Mouse (Mus musculus) embryonic facial prominence, embryonic 10.5 days (tissue): Measurements from ENCODE around the gene Cd300lg. TPM values are rescaled to one million over a fixed set of nuclear protein-coding genes. Genes with fewer than 3 reads are reported as not detected.

Experiments
- DNase-seq: peaks from one replicate; pipeline ENCODE4 v3.0.0-alpha.2; 2017; ENCODE audit warnings: low spot score
- H3K27ac ChIP-seq: fragments of 300-500 bp; sonication (generic); replicated peaks from 2 replicates; pipeline ENCODE4 v1.5.1; 2016; ENCODE audit warnings: mild to moderate bottlenecking
- H3K27me3 ChIP-seq: fragments of 300-500 bp; sonication (generic); replicated peaks from 2 replicates; pipeline ENCODE4 v1.6.1; 2016; ENCODE audit warnings: low read depth, mild to moderate bottlenecking; ENCODE audit not compliant: poor library complexity, severe bottlenecking
- H3K36me3 ChIP-seq: fragments of 300-500 bp; sonication (generic); replicated peaks from 2 replicates; pipeline ENCODE4 v1.6.1; 2016; ENCODE audit warnings: mild to moderate bottlenecking, moderate library complexity
- H3K4me1 ChIP-seq: fragments of 300-500 bp; sonication (generic); 2 replicates; pipeline ENCODE4 v1.6.1; 2016
- H3K4me3 ChIP-seq: fragments of 300-500 bp; sonication (generic); 2 replicates; pipeline ENCODE4 v1.5.1; 2016; ENCODE audit warnings: mild to moderate bottlenecking, moderate library complexity
- H3K9me3 ChIP-seq: fragments of 300-500 bp; sonication (generic); 2 replicates; pipeline ENCODE4 v1.6.1; 2016; ENCODE audit warnings: mild to moderate bottlenecking
- WGBS: fragments of 180-500 bp; shearing (Covaris S2); methylation state at CpG from one replicate; pipeline ENCODE4 v1.1.7; 2016; 5-methylcytosine and 5-hydroxymethylcytosine counted together
- polyA plus RNA-seq: library from polyadenylated mRNA; unstranded; fragments of >200 nt; fragmentation: Nextera tagmentation; extraction: Ambion mirVana; gene quantifications from 2 replicates; pipeline ENCODE4 v1.2.1, GENCODE M21; 2016

Gene Cd300lg
- polyA plus RNA-seq: 0.28 and 0.51 TPM in 2 replicates

- peaks cover 18% of the 10 kb centered on the region for H3K9me3 ChIP-seq
- no peak within 1 kb of the TSS for H3K4me3 ChIP-seq
- H3K27ac ChIP-seq: no peak within 1 kb of the TSS
- no peak for DNase-seq
- 62% methylated on average over 5 of the region's 5 CpGs for WGBS
- peaks cover 11% of the 10 kb centered on the region; the same call in 1 of the 2 replicates for H3K4me1 ChIP-seq
- H3K36me3 ChIP-seq: 0 out of 2 replicates have a peak, but pooled peaks cover 2% of the 10 kb centered on the region
- H3K27me3 ChIP-seq: peaks cover 9% of the 10 kb centered on the region; the same call in 1 of the 2 replicates
These were observed at the start of gene Cd300lg for GRCm38 (mm10) chr11:102041350-102041949. TSS of gene Cd300lg (plus strand) at chr11:102041509.

- Histone ChIP-seq H3K9me3 (no peaks in the 10 kb centered on the region), H3K27ac (no peak overlapping the region), H3K36me3 (no peaks in the 10 kb centered on the region), H3K27me3 (peaks cover 26% of the 10 kb centered on the region), H3K4me3 (no peak overlapping the region), H3K4me1 (0 out of 2 replicates have a peak, but pooled peaks cover 7% of the 10 kb centered on the region)
- 83% methylated on average over 3 of the region's 3 CpGs for WGBS
- no peak for DNase-seq
These were observed 49.5 kb upstream of the Cd300lg start for GRCm38 (mm10) chr11:101991813-101992212.

- Histone ChIP-seq H3K27ac (no peak overlapping the region), H3K9me3 (no peaks in the 10 kb centered on the region), H3K4me3 (no peak overlapping the region), H3K27me3 (peaks cover 20% of the 10 kb centered on the region), H3K4me1 (0 out of 2 replicates have a peak, but pooled peaks cover 7% of the 10 kb centered on the region), H3K36me3 (no peaks in the 10 kb centered on the region)
- 86% methylated on average over 7 of the region's 7 CpGs for WGBS
- DNase-seq: no peak
These were observed 48.9 kb upstream of the Cd300lg start for GRCm38 (mm10) chr11:101992411-101992810.

- DNase-seq: no peak
These were observed 47.2 kb upstream of the Cd300lg start for GRCm38 (mm10) chr11:101994100-101994499.

GRCm38 (mm10) chr11:101995938-101996337 is 45.4 kb upstream of the Cd300lg start:
- Histone ChIP-seq H3K27me3 (no peaks in the 10 kb centered on the region), H3K27ac (no peak overlapping the region), H3K4me1 (peaks cover 18% of the 10 kb centered on the region), H3K4me3 (no peak overlapping the region), H3K9me3 (no peaks in the 10 kb centered on the region), H3K36me3 (peaks cover 9% of the 10 kb centered on the region)
- DNase-seq: no peak
- WGBS: 90% methylated on average over 7 of the region's 7 CpGs

More at GRCm38 (mm10) chr11:101994100-101994499, 47.2 kb upstream of the Cd300lg start:
- no peaks in the 10 kb centered on the region for H3K36me3 ChIP-seq
- H3K27ac ChIP-seq: no peak overlapping the region
- H3K9me3 ChIP-seq: no peaks in the 10 kb centered on the region
- H3K4me1 ChIP-seq: 0 out of 2 replicates have a peak, but pooled peaks cover 7% of the 10 kb centered on the region
- no peak overlapping the region for H3K4me3 ChIP-seq
- 0 out of 2 replicates have a peak, but pooled peaks cover 11% of the 10 kb centered on the region for H3K27me3 ChIP-seq
- WGBS: 63% methylated on average over 8 of the region's 8 CpGs

GRCm38 (mm10) chr11:101998258-101998657 is 43.1 kb upstream of the Cd300lg start:
- Histone ChIP-seq H3K36me3 (peaks cover 16% of the 10 kb centered on the region), H3K9me3 (no peaks in the 10 kb centered on the region), H3K4me1 (peaks cover 18% of the 10 kb centered on the region), H3K4me3 (no peak overlapping the region), H3K27ac (no peak overlapping the region), H3K27me3 (no peaks in the 10 kb centered on the region)
- WGBS: 55% methylated on average over 5 of the region's 5 CpGs
- DNase-seq: no peak

GRCm38 (mm10) chr11:101999466-101999865 is 41.8 kb upstream of the Cd300lg start:
- Histone ChIP-seq H3K27me3 (no peaks in the 10 kb centered on the region), H3K9me3 (no peaks in the 10 kb centered on the region), H3K4me1 (peaks cover 14% of the 10 kb centered on the region), H3K4me3 (no peak overlapping the region), H3K36me3 (peaks cover 25% of the 10 kb centered on the region), H3K27ac (no peak overlapping the region)
- DNase-seq: no peak
- WGBS: 70% methylated on average over 4 of the region's 4 CpGs

- Histone ChIP-seq H3K4me1 (peaks cover 18% of the 10 kb centered on the region), H3K4me3 (no peak overlapping the region), H3K9me3 (no peaks in the 10 kb centered on the region), H3K36me3 (peaks cover 61% of the 10 kb centered on the region), H3K27ac (no peak overlapping the region), H3K27me3 (no peaks in the 10 kb centered on the region)
- 90% methylated on average over 8 of the region's 8 CpGs for WGBS
- DNase-seq: no peak
These were observed 37.1 kb upstream of the Cd300lg start for GRCm38 (mm10) chr11:102004251-102004650.

- DNase-seq: no peak
- Histone ChIP-seq H3K4me3 (no peak overlapping the region), H3K27me3 (no peaks in the 10 kb centered on the region), H3K4me1 (peaks cover 17% of the 10 kb centered on the region), H3K36me3 (peaks cover 67% of the 10 kb centered on the region), H3K27ac (no peak overlapping the region), H3K9me3 (no peaks in the 10 kb centered on the region)
- WGBS: 79% methylated on average over 9 of the region's 9 CpGs
These were observed 35.0 kb upstream of the Cd300lg start for GRCm38 (mm10) chr11:102006271-102006670.

GRCm38 (mm10) chr11:102006688-102007087 is 34.6 kb upstream of the Cd300lg start:
- DNase-seq: no peak
- H3K4me1 ChIP-seq: peaks cover 17% of the 10 kb centered on the region
- H3K9me3 ChIP-seq: no peaks in the 10 kb centered on the region
- 87% methylated on average over 5 of the region's 5 CpGs for WGBS
- H3K4me3 ChIP-seq: no peak overlapping the region
- no peaks in the 10 kb centered on the region for H3K27me3 ChIP-seq
- no peak overlapping the region for H3K27ac ChIP-seq
- H3K36me3 ChIP-seq: peaks cover 67% of the 10 kb centered on the region

GRCm38 (mm10) chr11:102008372-102008771 is 32.9 kb upstream of the Cd300lg start:
- H3K36me3 ChIP-seq: peaks cover 79% of the 10 kb centered on the region
- H3K27me3 ChIP-seq: no peaks in the 10 kb centered on the region
- H3K4me1 ChIP-seq: peaks cover 17% of the 10 kb centered on the region
- 92% methylated on average over 8 of the region's 8 CpGs for WGBS
- no peak overlapping the region for H3K27ac ChIP-seq
- H3K4me3 ChIP-seq: no peak overlapping the region
- H3K9me3 ChIP-seq: no peaks in the 10 kb centered on the region
- DNase-seq: no peak

GRCm38 (mm10) chr11:102008954-102009637 is 32.2 kb upstream of the Cd300lg start:
- Histone ChIP-seq H3K36me3 (peaks cover 79% of the 10 kb centered on the region), H3K27me3 (no peaks in the 10 kb centered on the region), H3K4me3 (no peak overlapping the region), H3K4me1 (peaks cover 17% of the 10 kb centered on the region), H3K27ac (no peak overlapping the region), H3K9me3 (no peaks in the 10 kb centered on the region)
- no peak for DNase-seq
- 85% methylated on average over 15 of the region's 15 CpGs for WGBS

- Histone ChIP-seq H3K4me1 (peaks cover 17% of the 10 kb centered on the region), H3K27me3 (no peaks in the 10 kb centered on the region), H3K36me3 (peaks cover 72% of the 10 kb centered on the region), H3K27ac (0 out of 2 replicates have a peak overlapping the region, but pooled peaks have one; percentile 32), H3K4me3 (no peak overlapping the region), H3K9me3 (no peaks in the 10 kb centered on the region)
- DNase-seq: no peak
- 76% methylated on average over 13 of the region's 13 CpGs for WGBS
These were observed 31.2 kb upstream of the Cd300lg start for GRCm38 (mm10) chr11:102010140-102010539.
